Mouse (Mus musculus) brain, embryonic 18.5 days (tissue): ENCODE measurements around the gene Ppp3r1.
"Not testable (repeated sequence)": the region's sequence is repeated elsewhere in the genome, so short reads cannot be mapped to it uniquely, and the experiment has no call there.

ENCODE experiments used
- DNase-seq: peaks from one replicate; pipeline ENCODE4 v3.0.0-alpha.2; 2012; ENCODE audit warnings: low read depth, low spot score

The Ppp3r1 gene

GRCm38 (mm10) chr11:17199840-17200501 lies 40.9 kb downstream of the Ppp3r1 start:
- no peak for DNase-seq

- no peak for DNase-seq
Measured at GRCm38 (mm10) chr11:17200936-17201335, 41.9 kb downstream of the Ppp3r1 start.

GRCm38 (mm10) chr11:17202481-17202880 lies 43.4 kb downstream of the Ppp3r1 start:
- DNase-seq: no peak

GRCm38 (mm10) chr11:17211258-17212140 lies 52.4 kb downstream of the Ppp3r1 start, which contains the start of gene Pno1:
TSS of gene Pno1 (minus strand) at chr11:17211568.
- peak; percentile 94 for DNase-seq

GRCm38 (mm10) chr11:17212141-17212495 lies 53.1 kb downstream of the Ppp3r1 start:
- no peak for DNase-seq

GRCm38 (mm10) chr11:17212903-17213509 lies 53.9 kb downstream of the Ppp3r1 start:
- DNase-seq: no peak

GRCm38 (mm10) chr11:17215475-17215874 lies 56.4 kb downstream of the Ppp3r1 start:
- DNase-seq: no peak

- DNase-seq: no peak
Measured at GRCm38 (mm10) chr11:17221126-17221525, 62.1 kb downstream of the Ppp3r1 start.

GRCm38 (mm10) chr11:17232792-17233191 lies 73.7 kb downstream of the Ppp3r1 start:
- DNase-seq: no peak

- no peak for DNase-seq
Measured at GRCm38 (mm10) chr11:17236449-17237037, 77.5 kb downstream of the Ppp3r1 start.

GRCm38 (mm10) chr11:17238598-17238997 lies 79.5 kb downstream of the Ppp3r1 start:
- DNase-seq: not testable (repeated sequence)

- DNase-seq: no peak
Measured at GRCm38 (mm10) chr11:17248715-17249114, 89.7 kb downstream of the Ppp3r1 start.
